Mouse (Mus musculus) v-Abl transformed pro-B cells (cell line): Measurements from ENCODE around the gene Lhpp.

ENCODE experiments used
- in situ Hi-C, 2 experiments: fragments of 400-800 bp; cut with MboI; formaldehyde crosslinking; loops; one replicate each; pipeline ENCODE4 v1.15.1; 2025; ENCODE audit not compliant: unreplicated experiment in 2 of 2

The Lhpp gene

GRCm38 (mm10) chr7:132638446-132639087 lies 28.1 kb downstream of the Lhpp start:
- in situ Hi-C loops: loop anchor here (5.0 to 25.0 kb wide), 6 partner anchors 76 to 1124 kb away; partner anchors contain the start of gene Edrf1 (in 1 of the 2)

DNA sequence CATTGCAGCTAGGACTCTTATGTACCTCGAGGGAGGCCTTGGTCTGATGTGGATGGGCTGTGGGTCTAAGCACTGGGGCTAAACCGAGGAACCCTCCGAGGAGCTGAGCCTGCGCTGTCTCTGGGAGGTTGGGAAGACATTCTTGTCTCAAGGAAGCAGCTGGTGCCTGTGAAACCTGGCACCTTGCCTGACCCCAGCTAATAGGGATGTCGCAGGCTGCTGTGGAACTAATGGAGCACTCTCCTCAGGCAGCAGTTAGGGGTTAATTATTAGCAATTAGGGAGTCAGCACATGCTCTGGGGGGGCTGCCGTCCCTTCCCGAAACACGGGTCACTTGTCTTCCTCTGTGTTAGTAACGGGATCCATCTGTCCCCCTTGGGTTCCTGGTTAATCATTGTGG lies 30.5 kb downstream of the Lhpp start:
- in situ Hi-C loops: loop anchor here (5.0 to 25.0 kb wide), 6 partner anchors 64 to 1121 kb away; partner anchors contain the start of genes Edrf1 (in 1 of the 2) and Oat (in 1 of the 2)

DNA sequence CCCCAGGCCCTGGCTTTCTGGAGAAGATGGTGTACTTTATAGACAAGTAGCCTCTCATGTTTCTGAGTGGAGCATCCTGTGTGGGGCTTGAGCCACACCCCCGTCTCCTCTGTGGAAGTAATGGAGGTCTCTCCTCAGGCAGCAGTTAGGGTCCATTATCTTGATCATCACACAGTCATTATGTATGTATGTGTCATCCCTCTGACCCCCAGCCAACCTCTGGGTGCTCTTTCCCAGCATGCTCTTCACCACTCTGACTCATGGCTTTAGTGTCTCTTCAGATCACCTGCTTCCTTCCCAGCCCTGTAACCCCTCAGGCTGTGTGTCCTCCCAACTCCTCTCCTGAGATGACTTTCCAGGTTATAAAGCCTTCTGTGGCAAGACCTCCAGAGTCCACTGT lies 31.2 kb downstream of the Lhpp start:
- in situ Hi-C loops: loop anchor here (5.0 to 25.0 kb wide), 6 partner anchors 64 to 1121 kb away; partner anchors contain the start of genes Edrf1 (in 1 of the 2) and Oat (in 1 of the 2)

GRCm38 (mm10) chr7:132644605-132645279 lies 34.3 kb downstream of the Lhpp start:
- in situ Hi-C loops: loop anchor here (5.0 to 25.0 kb wide), 6 partner anchors 67 to 1118 kb away; partner anchors contain the start of genes Edrf1 (in 1 of the 2) and Oat (in 1 of the 2)

DNA sequence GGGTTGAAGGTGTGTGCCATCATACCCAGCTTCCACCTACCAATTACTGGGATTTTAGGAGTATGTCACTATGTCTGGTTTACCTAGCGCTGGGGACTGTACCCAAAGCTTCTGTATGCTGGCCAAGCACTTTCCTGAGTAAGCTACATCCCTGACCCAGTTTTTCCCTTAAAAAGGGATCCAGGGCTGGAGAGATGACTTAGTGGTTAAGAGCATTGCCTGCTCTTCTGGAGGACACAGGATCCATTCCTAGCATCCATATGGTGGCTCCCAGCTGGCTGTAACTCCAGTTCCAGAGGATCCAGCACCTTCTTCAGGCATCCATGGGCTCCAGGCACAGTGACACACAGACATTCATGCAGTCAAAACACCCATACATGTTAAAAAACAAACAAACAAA lies 36.1 kb downstream of the Lhpp start:
- in situ Hi-C loops: loop anchor here (10.0 to 25.0 kb wide), 4 partner anchors 422 to 1116 kb away; partner anchors contain the start of gene Edrf1 (in 1 of the 2)

DNA sequence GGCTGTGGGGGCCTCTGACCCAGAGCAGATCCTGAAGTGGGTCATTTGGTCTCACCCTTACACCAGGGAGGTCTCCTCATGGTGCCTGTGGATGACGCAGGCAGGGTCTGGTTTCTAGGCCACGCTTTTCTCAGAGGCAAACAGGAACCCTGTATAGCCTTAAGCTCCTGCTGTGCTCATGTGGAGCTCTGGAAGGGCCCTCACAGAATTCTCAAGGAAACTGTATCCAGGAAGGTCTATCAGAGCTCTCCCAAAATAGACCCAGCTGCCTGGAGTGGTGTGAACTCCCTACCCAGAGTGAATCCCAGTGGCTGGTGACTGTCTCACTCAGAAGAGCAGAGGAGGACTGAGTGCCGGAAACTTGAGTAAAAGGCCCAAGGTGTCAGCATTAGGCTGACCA lies 44.0 kb downstream of the Lhpp start:
- in situ Hi-C loops: loop anchor here (5.0 to 10.0 kb wide), 5 partner anchors 70 to 343 kb away; no protein-coding TSS in a partner anchor

DNA sequence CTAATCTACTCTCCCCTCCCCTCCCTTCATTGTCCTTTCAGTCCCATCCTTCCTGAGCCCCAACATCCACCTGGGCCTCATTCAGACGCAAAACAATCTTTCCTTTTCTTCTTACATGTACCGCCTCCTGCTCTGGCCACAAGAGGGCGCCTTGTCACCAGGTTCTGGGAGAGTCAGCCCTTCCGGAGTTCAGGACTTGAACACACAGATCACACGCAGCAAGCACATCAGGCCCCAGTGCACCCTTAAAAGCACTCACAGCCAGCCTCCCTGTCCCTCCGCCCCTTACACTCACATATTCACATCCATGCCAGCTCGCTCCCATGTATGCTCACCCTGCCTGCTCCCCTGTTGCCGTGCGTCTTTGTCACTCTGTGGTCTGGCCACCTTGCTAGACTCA lies 45.6 kb downstream of the Lhpp start:
- in situ Hi-C loops: loop anchor here (5.0 to 10.0 kb wide), 3 partner anchors 69 to 151 kb away; no protein-coding TSS in a partner anchor

- in situ Hi-C loops: loop anchor here (5.0 to 10.0 kb wide), 3 partner anchors 68 to 151 kb away; no protein-coding TSS in a partner anchor
Measured at GRCm38 (mm10) chr7:132656548-132656947, 46.1 kb downstream of the Lhpp start.

DNA sequence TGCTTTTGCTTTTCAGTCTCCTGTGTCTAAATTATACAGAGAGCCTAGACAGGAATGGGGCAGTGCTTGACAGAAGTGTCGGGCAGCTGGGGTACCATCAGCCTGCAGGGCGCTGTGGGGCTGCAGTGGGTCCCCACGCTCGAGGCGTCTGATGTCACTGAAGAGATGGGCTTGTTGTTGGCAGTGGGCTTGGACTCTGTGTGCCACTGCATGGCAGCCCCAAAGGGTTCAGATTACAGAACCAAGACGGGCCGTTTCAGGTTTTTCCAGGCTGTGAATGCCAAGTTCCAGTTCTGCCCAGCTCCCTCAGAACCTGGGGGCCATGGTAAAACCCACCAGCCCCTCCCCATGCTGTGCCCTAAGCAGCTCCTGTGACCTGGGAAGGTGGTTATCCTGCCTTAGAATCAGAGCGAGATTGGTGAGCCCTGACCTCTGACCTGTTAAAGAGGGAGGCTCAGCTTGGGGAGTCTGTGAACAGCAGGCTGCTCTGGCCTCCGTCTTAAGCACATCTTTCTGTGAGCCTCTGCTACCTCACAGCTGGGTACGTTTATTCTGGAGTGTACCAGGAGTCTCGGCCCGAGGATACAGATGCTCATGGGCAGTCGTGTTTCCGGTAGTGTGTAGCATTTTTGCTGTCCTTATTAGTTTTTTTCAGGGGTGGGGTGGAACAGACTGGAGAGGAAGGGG lies 47.1 kb downstream of the Lhpp start:
- in situ Hi-C loops: loop anchor here (5.0 to 10.0 kb wide), 3 partner anchors 67 to 150 kb away; no protein-coding TSS in a partner anchor

DNA sequence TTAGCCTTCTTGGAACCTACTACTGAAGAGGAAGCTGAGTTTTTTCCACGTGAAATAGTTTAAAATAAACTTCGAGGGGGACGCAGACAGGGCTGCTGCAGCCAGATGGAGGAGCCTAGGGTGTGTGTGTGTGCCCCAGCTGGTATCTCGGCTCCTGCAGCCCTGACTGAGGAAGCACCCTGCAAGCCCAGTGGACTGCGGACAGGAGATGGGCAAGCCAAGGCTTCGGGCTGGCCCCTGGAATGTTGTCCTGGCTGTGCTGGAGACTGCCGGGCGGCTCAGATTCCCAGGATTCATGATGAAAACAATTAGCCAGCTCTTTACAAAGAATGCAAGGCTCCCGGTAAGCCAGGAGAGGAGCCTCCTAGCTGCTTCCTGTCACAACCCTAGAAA lies 47.6 kb downstream of the Lhpp start:
- in situ Hi-C loops: loop anchor here (5.0 to 10.0 kb wide), 3 partner anchors 67 to 149 kb away; no protein-coding TSS in a partner anchor

- in situ Hi-C loops: loop anchor here (5.0 to 10.0 kb wide), 3 partner anchors 66 to 149 kb away; no protein-coding TSS in a partner anchor
Measured at GRCm38 (mm10) chr7:132658688-132659087, 48.2 kb downstream of the Lhpp start.

GRCm38 (mm10) chr7:132659633-132660032 lies 49.2 kb downstream of the Lhpp start:
- in situ Hi-C loops: loop anchor here (5.0 to 10.0 kb wide), 4 partner anchors 38 to 148 kb away; no protein-coding TSS in a partner anchor

- in situ Hi-C loops: loop anchor here (5.0 kb wide), 1 partner anchor 34 kb away; no protein-coding TSS in a partner anchor
Measured at GRCm38 (mm10) chr7:132662831-132663230, 52.4 kb downstream of the Lhpp start.

DNA sequence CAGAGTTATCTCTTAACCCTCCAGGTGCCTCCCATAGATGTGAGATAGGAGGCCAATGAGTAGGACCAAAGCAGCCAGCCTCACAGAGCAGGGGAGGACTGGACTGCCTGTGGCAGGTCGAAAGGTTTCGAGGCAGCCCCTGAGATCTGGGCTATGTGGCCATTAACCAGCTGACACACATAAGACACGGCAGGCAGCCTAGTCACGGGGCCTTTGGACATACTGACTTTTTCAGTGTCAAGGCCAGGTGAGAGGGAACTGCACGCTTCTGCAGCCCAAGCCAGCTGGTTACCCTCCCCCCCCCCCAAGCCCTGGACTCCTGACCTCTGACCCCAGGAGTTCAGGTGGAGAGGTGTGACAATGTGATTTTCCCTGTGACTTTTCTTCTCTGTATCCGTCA lies 54.4 kb downstream of the Lhpp start:
- in situ Hi-C loops: loop anchor here (5.0 kb wide), 1 partner anchor 32 kb away; no protein-coding TSS in a partner anchor

GRCm38 (mm10) chr7:132665664-132666382 lies 55.4 kb downstream of the Lhpp start:
- in situ Hi-C loops: no loop called here

DNA sequence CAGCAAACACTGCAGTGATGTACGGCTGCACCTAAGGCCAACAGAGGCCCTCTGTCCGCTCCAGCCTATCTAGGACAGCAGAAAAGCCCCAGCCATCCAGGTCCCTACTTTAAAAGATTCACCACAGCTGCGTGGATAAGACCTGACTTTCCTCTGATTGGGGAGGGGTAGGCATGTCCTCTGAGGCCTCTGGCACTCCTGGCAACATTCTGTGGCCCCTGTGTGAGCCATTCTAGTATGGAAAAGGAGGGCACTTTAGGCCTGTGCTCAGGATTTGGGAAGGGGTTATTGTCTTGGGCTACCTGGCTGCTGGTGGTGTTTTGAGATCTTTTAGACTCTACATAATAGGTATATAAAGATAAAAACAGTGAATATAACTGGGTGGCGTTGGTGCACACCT lies 56.1 kb downstream of the Lhpp start:
- in situ Hi-C loops: no loop called here

DNA sequence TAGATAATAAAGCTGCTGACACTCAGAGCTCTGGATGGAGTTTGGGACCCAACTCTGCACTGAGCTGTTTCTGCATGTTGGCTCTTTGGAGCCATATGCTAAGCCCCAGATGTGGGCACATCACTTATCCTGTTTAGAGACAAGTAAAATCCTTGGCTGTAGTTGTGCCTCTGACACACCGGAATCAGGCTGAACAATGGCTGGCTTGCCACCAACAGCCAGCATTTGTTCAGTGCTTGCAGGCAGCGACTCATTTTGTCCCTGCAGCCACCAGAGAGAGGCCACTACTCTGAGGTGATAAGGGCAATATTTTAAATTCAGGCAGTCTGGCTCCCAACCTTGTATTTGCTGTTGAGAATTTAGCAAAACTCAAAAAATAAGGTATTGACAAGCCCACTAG lies 58.2 kb downstream of the Lhpp start:
- in situ Hi-C loops: no loop called here

GRCm38 (mm10) chr7:132669999-132670862 lies 59.8 kb downstream of the Lhpp start:
- in situ Hi-C loops: loop anchor here in 1 of 2 experiments (10.0 kb wide), 1 partner anchor 65 kb away; no protein-coding TSS in a partner anchor

- in situ Hi-C loops: loop anchor here in 1 of 2 experiments (10.0 kb wide), 1 partner anchor 64 kb away; no protein-coding TSS in a partner anchor
Measured at GRCm38 (mm10) chr7:132670863-132671165, 60.4 kb downstream of the Lhpp start.
